ENCODE assay signal across 11 mouse cellular contexts in the genomic region with DNA sequence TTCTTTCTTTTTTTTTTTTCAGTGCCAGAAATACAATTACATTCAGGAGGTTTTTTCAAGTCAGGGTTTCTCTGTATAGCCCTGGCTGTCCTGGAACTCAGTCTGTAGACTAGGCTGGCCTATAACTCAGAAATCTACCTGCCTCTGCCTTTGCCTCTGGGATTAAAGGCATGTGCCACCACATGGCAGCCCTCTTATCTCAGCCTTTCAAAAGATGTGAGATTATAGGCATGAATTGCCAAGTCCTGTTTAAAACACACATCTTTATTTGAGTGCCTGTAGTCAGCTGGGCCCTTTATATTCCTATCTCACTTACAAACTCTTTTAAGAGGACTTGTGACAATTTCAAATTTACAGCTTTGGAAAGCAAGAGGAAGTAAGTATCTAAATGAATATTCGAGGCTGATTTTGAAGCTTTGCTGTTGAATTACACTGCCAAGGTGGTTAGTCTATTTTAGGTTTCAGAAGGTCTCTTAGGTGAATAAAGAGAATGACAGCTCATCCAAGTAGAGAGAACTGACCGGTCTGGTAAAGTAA. TPM values are rescaled to one million over a fixed set of nuclear protein-coding genes. Genes with fewer than 3 reads are reported as not detected.
DNase-seq lines count a peak whose midpoint lies in the region; ATAC-seq and TF ChIP-seq lines count a peak whose summit lies in the region.
"Had no signal": no experiment of that assay in that cellular context is flagged by ENCODE, and none has a peak within 500 bp of the region (broad histone marks: within the 10 kb centered on the region; RNA-seq: fewer than 3 reads in every experiment).

No protein-coding gene starts in this region.

- intact Hi-C loops in gastrocnemius, adult 2 months (cut with DNase I) = no loop called here

- H3K4me2 ChIP-seq in lung, embryonic 15.5 days = peak overlapping the region; percentile 52
- peak overlapping the region; percentile 95 for H3K4me2 ChIP-seq in limb, embryonic 13.5 days (replicated peaks)

- WGBS in lung, embryonic 15.5 days = 77% methylated on average over 2 of the region's 2 CpGs
- 69% methylated on average over 2 of the region's 2 CpGs for WGBS in limb, embryonic 13.5 days
- WGBS in olfactory bulb, adult 2 months = 74% methylated on average over 2 of the region's 2 CpGs

- no peak for DNase-seq in gastrocnemius, adult 2 months
- no peak for DNase-seq in gastrocnemius, adult 18-20 months (ENCODE audit: low spot score)
- no peak for DNase-seq in lung, postnatal 36 days
- DNase-seq in layer of hippocampus, adult 9-11 months = no peak

- peak overlapping the region; percentile 99 for H3K4me3 ChIP-seq in gastrocnemius, adult 2 months
- peak overlapping the region; percentile 86 for H3K4me3 ChIP-seq in lung, embryonic 15.5 days
- H3K4me3 ChIP-seq in limb, embryonic 13.5 days = peak overlapping the region; percentile 87
- no peak overlapping the region for H3K4me3 ChIP-seq in olfactory bulb, adult 2 months (ENCODE audit: insufficient read depth, low read depth, low read length)

- no peaks in the 10 kb centered on the region for H3K27me3 ChIP-seq in lung, embryonic 15.5 days
- H3K27me3 ChIP-seq in limb, embryonic 13.5 days = no peaks in the 10 kb centered on the region

- no peak for TF ChIP-seq POLR2A in olfactory bulb, adult 2 months (IDR thresholded peaks at IDR 0.05; ENCODE audit: insufficient read depth, low read depth, low read length)

- no peaks in the 10 kb centered on the region for H3K9me3 ChIP-seq in lung, embryonic 15.5 days
- no peaks in the 10 kb centered on the region for H3K9me3 ChIP-seq in limb, embryonic 13.5 days

- peaks cover 7% of the 10 kb centered on the region for H3K36me3 ChIP-seq in lung, embryonic 15.5 days
- H3K36me3 ChIP-seq in limb, embryonic 13.5 days = peaks cover 7% of the 10 kb centered on the region

- no peak for ATAC-seq in lung, embryonic 15.5 days (ENCODE audit: borderline replicate concordance, extremely low read depth, low FRiP score, low TSS enrichment)
- ATAC-seq in limb, embryonic 13.5 days (ENCODE audit: low FRiP score, low read depth) = no peak
- ATAC-seq in cerebellum, adult (ENCODE audit: insufficient number of reproducible peaks, low FRiP score, low TSS enrichment) = no peak

- H3K9ac ChIP-seq in lung, embryonic 15.5 days = no peak overlapping the region; the same call in 1 of the 2 replicates
- H3K9ac ChIP-seq in limb, embryonic 13.5 days = no peak overlapping the region

- H3K27ac ChIP-seq in gastrocnemius, adult 2 months = peak overlapping the region; percentile 76
- H3K27ac ChIP-seq in lung, embryonic 15.5 days = 0 out of 2 replicates have a peak overlapping the region, but pooled peaks have one; percentile 5
- H3K27ac ChIP-seq in limb, embryonic 13.5 days = no peak overlapping the region
- peak overlapping the region; percentile 45; the same call in 1 of the 2 replicates for H3K27ac ChIP-seq in olfactory bulb, adult 2 months (ENCODE audit: insufficient read depth, low read depth, low read length)

- H3K4me1 ChIP-seq in lung, embryonic 15.5 days = peaks cover 21% of the 10 kb centered on the region
- peaks cover 23% of the 10 kb centered on the region for H3K4me1 ChIP-seq in limb, embryonic 13.5 days
- peaks cover 7% of the 10 kb centered on the region for H3K4me1 ChIP-seq in olfactory bulb, adult 2 months (ENCODE audit: control insufficient read depth, insufficient read depth, low read length)

- no peak for TF ChIP-seq CTCF in gastrocnemius, adult 2 months (IDR thresholded peaks at IDR 0.05)
- no peak for TF ChIP-seq CTCF in olfactory bulb, adult 2 months (IDR thresholded peaks at IDR 0.05; ENCODE audit: insufficient read depth, low read depth, low read length)

RNA-seq across cellular contexts. Expression of gene Chmp4b, which starts 4.4 kb away (rescaled TPM):
- 100 to 1,000 TPM; 111 to 119 TPM for total RNA-seq in gastrocnemius, adult 2 months (2021)
- total RNA-seq in gastrocnemius, adult 18-20 months (2021) = 100 to 1,000 TPM; 121 to 127 TPM
- polyA plus RNA-seq in lung, embryonic 15.5 days (2015; fragmentation: Nextera tagmentation; extraction: Ambion mirVana) = 27.2 and 27.6 TPM in 2 replicates
- polyA plus RNA-seq in limb, embryonic 13.5 days (2015; fragmentation: Nextera tagmentation; extraction: Ambion mirVana) = 26.4 and 28.0 TPM in 2 replicates
- polyA plus RNA-seq in olfactory bulb, adult 2 months (2012; ENCODE audit: insufficient read depth, insufficient read length, low replicate concordance, missing spikeins) = 288 TPM in 1 of 2 replicates, not detected in the other

RNA-seq across cellular contexts. Expression of gene 4930519P11Rik, which starts 42.7 kb away (rescaled TPM):
- not detected for total RNA-seq in gastrocnemius, adult 2 months (2021)
- not detected for total RNA-seq in gastrocnemius, adult 18-20 months (2021)
- not detected in 2 replicates for polyA plus RNA-seq in lung, embryonic 15.5 days (2015; fragmentation: Nextera tagmentation; extraction: Ambion mirVana)
- 0.43 TPM in 1 of 2 replicates, not detected in the other for polyA plus RNA-seq in limb, embryonic 13.5 days (2015; fragmentation: Nextera tagmentation; extraction: Ambion mirVana)
- polyA plus RNA-seq in olfactory bulb, adult 2 months (2012; ENCODE audit: insufficient read depth, insufficient read length, low replicate concordance, missing spikeins) = not detected in 2 replicates
- total RNA-seq: hematopoietic stem cell, adult 5-6 weeks; liver, adult 2 months had no signal
- polyA plus RNA-seq: cortical plate, adult 2 months had no signal

RNA-seq across cellular contexts. Expression of gene Zfp341, which starts 42.8 kb away (rescaled TPM):
- 1 to 10 TPM; 2.6 to 3.5 TPM for total RNA-seq in gastrocnemius, adult 2 months (2021)
- total RNA-seq in gastrocnemius, adult 18-20 months (2021) = 1 to 10 TPM; 2.5 to 2.9 TPM
- 1.0 TPM in 2 replicates for polyA plus RNA-seq in lung, embryonic 15.5 days (2015; fragmentation: Nextera tagmentation; extraction: Ambion mirVana)
- polyA plus RNA-seq in limb, embryonic 13.5 days (2015; fragmentation: Nextera tagmentation; extraction: Ambion mirVana) = 1.1 and 1.3 TPM in 2 replicates
- not detected in 2 replicates for polyA plus RNA-seq in olfactory bulb, adult 2 months (2012; ENCODE audit: insufficient read depth, insufficient read length, low replicate concordance, missing spikeins)

RNA-seq across cellular contexts. Expression of gene Pxmp4, which starts 52.4 kb away (rescaled TPM):
- 10 to 100 TPM; 10.1 to 15.8 TPM for total RNA-seq in gastrocnemius, adult 2 months (2021)
- 10 to 100 TPM; 12.3 to 14.1 TPM for total RNA-seq in gastrocnemius, adult 18-20 months (2021)
- 26.4 and 29.1 TPM in 2 replicates for polyA plus RNA-seq in lung, embryonic 15.5 days (2015; fragmentation: Nextera tagmentation; extraction: Ambion mirVana)
- polyA plus RNA-seq in limb, embryonic 13.5 days (2015; fragmentation: Nextera tagmentation; extraction: Ambion mirVana) = 18.8 and 21.6 TPM in 2 replicates
- not detected in 2 replicates for polyA plus RNA-seq in olfactory bulb, adult 2 months (2012; ENCODE audit: insufficient read depth, insufficient read length, low replicate concordance, missing spikeins)
